Mouse (Mus musculus) neural tube, embryonic 14.5 days (tissue): ENCODE results near the gene Gm960. TPM values are rescaled to one million over a fixed set of nuclear protein-coding genes. Genes with fewer than 3 reads are reported as not detected.

Source experiments
- ATAC-seq: fragments of 200-750 bp; cut with Nextera tagmentation; 2 replicates; pipeline ENCODE4 v1.8.0; 2017; ENCODE audit warnings: low read depth, mild to moderate bottlenecking, moderate TSS enrichment, moderate library complexity
- H3K27ac ChIP-seq: fragments of 300-500 bp; sonication (generic); 2 replicates; pipeline ENCODE4 v1.5.1; 2014; ENCODE audit warnings: low read depth, mild to moderate bottlenecking, control low read depth, low read length, moderate library complexity, mixed read lengths
- H3K27me3 ChIP-seq: fragments of 300-500 bp; sonication (generic); 2 replicates; pipeline ENCODE4 v1.6.1; 2014; ENCODE audit warnings: low read length; ENCODE audit not compliant: control insufficient read depth, insufficient read depth
- H3K36me3 ChIP-seq: fragments of 300-500 bp; sonication (generic); 2 replicates; pipeline ENCODE4 v1.6.1; 2014; ENCODE audit warnings: low read length, mixed read lengths; ENCODE audit not compliant: control insufficient read depth, insufficient read depth
- H3K4me1 ChIP-seq: fragments of 300-500 bp; sonication (generic); 2 replicates; pipeline ENCODE4 v1.6.1; 2014; ENCODE audit warnings: low read length; ENCODE audit not compliant: control insufficient read depth, insufficient read depth
- H3K4me2 ChIP-seq: fragments of 300-500 bp; sonication (generic); 2 replicates; pipeline ENCODE4 v1.6.1; 2014; ENCODE audit warnings: mild to moderate bottlenecking, low read depth, low read length, control low read depth
- H3K4me3 ChIP-seq: fragments of 300-500 bp; sonication (generic); 2 replicates; pipeline ENCODE4 v1.5.1; 2014; ENCODE audit warnings: low read depth, low read length, control low read depth, mixed read lengths
- H3K9ac ChIP-seq: fragments of 300-500 bp; sonication (generic); replicated peaks from 2 replicates; pipeline ENCODE4 v1.6.1; 2014; ENCODE audit warnings: low read depth, mild to moderate bottlenecking, control low read depth, low read length, mixed read lengths
- H3K9me3 ChIP-seq: fragments of 300-500 bp; sonication (generic); 2 replicates; pipeline ENCODE4 v1.6.1; 2016; ENCODE audit warnings: low read length; ENCODE audit not compliant: control insufficient read depth
- WGBS: fragments of 180-500 bp; shearing (Covaris S2); extraction: QIAGEN DNeasy Blood & Tissue Kit; methylation state at CpG from one replicate; pipeline ENCODE4 v1.1.7; 2014; 5-methylcytosine and 5-hydroxymethylcytosine counted together
- polyA plus RNA-seq: library from polyadenylated mRNA; unstranded; fragments of >200 nt; fragmentation: Nextera tagmentation; extraction: Ambion mirVana; gene quantifications from 2 replicates; pipeline ENCODE4 v1.2.1, GENCODE M21; 2014

Gene Gm960
- 7.1 and 8.5 TPM in 2 replicates for polyA plus RNA-seq

DNA sequence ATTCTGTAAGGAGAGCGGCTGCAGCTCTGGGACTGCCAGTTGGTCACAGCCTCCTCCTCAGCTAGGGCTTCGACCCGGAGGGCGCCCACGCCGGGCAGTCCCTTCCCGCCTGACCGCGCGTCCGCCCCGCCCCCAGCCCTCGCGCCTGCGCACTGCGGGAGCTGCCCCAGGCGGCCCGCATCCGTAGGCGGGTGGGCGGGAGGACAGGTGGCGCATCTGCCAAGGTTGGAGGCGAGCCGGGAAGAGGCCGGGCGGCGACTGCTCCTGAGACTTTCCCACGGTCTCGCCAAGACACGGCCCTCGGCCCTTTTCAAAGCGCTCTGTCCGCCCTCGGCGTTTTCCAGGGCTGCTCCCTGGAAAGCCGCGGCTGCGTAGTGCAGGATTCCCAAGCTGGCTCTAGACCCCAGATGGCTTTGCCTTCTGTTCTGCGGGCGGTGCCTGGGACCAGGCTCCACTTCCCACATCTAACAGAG is at the start of gene Gm960:
Gene Gm960, minus strand, starts transcription at position 464 of the 473 bp plus-strand sequence.
- under 1% methylated on average over 40 of the region's 40 CpGs for WGBS
- peak within 1 kb of the TSS; percentile 82 for H3K27ac ChIP-seq
- peak within 1 kb of the TSS; percentile 67 for H3K4me2 ChIP-seq
- H3K27me3 ChIP-seq: 0 out of 2 replicates have a peak, but pooled peaks cover 5% of the 10 kb centered on the region
- peaks cover 7% of the 10 kb centered on the region for H3K4me1 ChIP-seq
- H3K4me3 ChIP-seq: peak within 1 kb of the TSS; percentile 61
- H3K9ac ChIP-seq: peak within 1 kb of the TSS; percentile 75
- H3K36me3 ChIP-seq: no peaks in the 10 kb centered on the region
- peak; percentile 88 for ATAC-seq
- H3K9me3 ChIP-seq: no peaks in the 10 kb centered on the region

DNA sequence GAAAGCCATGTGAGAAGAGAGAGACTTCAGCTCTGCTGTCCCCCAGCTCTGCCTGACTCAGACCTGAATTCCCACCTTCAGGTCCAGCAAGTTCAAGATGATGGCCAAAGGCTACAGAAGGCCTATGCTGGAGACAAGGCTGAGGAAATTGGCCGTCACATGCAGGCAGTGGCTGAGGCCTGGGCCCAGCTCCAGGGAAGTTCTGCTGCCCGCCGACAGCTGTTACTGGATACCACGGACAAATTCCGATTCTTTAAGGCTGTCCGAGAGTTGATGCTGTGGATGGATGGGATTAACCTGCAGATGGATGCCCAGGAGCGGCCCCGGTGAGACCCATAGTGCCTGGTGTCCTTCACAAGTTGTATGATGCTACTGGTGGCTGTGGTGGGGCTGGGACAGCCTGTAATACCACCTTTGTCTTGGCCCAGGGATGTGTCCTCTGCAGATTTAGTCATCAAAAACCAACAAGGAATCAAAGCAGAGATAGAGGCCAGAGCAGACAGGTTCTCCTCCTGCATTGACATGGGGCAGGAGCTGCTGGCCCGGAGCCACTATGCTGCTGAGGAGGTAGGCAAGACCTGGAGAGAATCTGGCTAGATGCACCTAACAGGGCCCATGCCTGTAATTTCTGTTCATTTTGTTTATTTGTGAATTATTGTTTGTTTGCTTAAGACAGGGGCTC is 49.3 kb upstream of the Gm960 start:
- H3K27me3 ChIP-seq: no peaks in the 10 kb centered on the region
- no peaks in the 10 kb centered on the region for H3K4me1 ChIP-seq
- H3K27ac ChIP-seq: no peak overlapping the region
- ATAC-seq: no peak
- H3K9ac ChIP-seq: no peak overlapping the region
- peaks cover 82% of the 10 kb centered on the region for H3K36me3 ChIP-seq
- no peak overlapping the region for H3K4me2 ChIP-seq
- 92% methylated on average over 9 of the region's 9 CpGs for WGBS
- H3K4me3 ChIP-seq: no peak overlapping the region
- no peaks in the 10 kb centered on the region for H3K9me3 ChIP-seq

DNA sequence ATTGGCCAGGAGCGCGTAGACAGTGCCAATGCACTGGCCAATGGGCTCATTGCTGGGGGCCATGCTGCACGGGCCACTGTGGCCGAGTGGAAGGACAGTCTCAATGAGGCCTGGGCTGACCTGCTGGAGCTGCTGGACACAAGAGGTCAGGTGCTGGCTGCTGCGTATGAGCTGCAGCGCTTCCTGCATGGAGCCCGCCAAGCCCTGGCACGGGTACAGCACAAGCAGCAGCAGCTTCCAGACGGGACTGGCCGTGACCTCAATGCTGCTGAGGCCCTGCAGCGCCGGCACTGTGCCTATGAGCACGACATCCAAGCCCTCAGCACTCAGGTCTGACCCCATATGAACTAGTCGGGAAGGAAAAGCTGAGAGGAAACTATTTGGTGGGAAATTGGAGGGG is 48.1 kb upstream of the Gm960 start:
- no peak overlapping the region for H3K4me2 ChIP-seq
- ATAC-seq: no peak
- WGBS: 89% methylated on average over 14 of the region's 14 CpGs
- H3K36me3 ChIP-seq: peaks cover 83% of the 10 kb centered on the region
- no peaks in the 10 kb centered on the region for H3K27me3 ChIP-seq
- no peak overlapping the region for H3K9ac ChIP-seq
- H3K27ac ChIP-seq: no peak overlapping the region
- no peaks in the 10 kb centered on the region for H3K4me1 ChIP-seq
- H3K4me3 ChIP-seq: no peak overlapping the region
- no peaks in the 10 kb centered on the region for H3K9me3 ChIP-seq

DNA sequence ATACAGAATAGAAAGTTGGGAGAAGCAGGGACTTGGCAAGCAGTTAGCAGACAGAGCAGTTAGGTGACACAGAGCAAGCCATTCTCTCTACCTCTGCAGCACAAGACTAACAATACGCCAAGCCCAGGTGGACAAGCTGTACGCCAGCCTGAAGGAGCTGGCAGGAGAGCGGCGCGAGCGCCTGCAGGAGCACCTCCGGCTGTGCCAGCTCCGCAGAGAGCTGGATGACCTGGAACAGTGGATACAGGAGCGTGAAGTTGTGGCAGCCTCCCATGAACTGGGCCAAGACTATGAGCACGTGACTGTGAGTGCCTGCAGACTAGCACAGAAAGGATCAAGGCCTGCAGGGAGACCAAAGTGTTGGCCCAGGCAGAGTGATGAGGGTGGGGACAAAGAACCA is 47.2 kb upstream of the Gm960 start:
- ATAC-seq: no peak
- 94% methylated on average over 10 of the region's 10 CpGs for WGBS
- Histone ChIP-seq H3K36me3 (peaks cover 85% of the 10 kb centered on the region), H3K4me2 (no peak overlapping the region), H3K27ac (no peak overlapping the region), H3K9ac (no peak overlapping the region), H3K27me3 (no peaks in the 10 kb centered on the region), H3K9me3 (no peaks in the 10 kb centered on the region), H3K4me1 (no peaks in the 10 kb centered on the region), H3K4me3 (no peak overlapping the region)

DNA sequence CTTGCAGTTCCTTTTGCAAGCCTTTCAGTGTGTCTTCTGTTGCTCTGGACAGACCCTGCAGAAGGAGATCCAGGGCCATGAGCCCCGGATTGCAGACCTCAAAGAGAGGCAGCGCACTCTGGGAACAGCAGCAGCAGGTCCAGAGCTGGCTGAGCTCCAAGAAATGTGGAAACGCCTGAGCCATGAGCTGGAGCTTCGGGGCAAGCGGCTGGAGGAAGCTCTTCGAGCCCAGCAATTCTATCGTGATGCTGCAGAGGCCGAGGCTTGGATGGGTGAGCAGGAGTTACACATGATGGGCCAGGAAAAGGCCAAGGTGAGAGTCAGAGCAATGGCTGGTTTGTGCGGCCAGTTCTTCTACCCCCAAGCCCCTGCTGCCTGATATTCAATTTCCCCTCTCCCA is 46.6 kb upstream of the Gm960 start:
- Histone ChIP-seq H3K27me3 (no peaks in the 10 kb centered on the region), H3K4me3 (no peak overlapping the region), H3K36me3 (peaks cover 85% of the 10 kb centered on the region), H3K4me2 (no peak overlapping the region), H3K4me1 (no peaks in the 10 kb centered on the region), H3K9me3 (no peaks in the 10 kb centered on the region), H3K9ac (no peak overlapping the region), H3K27ac (no peak overlapping the region)
- ATAC-seq: no peak
- WGBS: 66% methylated on average over 9 of the region's 9 CpGs

DNA sequence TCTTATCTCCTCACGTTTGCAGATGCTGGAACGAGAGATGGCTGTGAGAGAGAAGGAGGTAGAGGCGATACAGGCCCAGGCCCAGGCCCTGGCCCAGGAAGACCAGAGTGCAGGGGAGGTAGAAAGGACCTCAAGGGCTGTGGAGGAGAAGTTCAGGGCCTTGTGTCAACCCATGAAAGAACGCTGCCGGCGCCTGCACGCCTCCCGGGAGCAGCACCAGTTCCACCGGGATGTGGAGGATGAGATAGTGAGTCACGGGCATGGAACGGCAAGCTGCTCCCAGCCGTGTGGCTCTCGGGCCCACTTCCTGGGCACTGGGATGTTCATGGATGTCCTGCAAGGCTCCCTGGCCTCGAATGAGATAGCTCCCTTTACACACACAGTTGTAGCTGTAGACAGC is 45.6 kb upstream of the Gm960 start:
- H3K4me2 ChIP-seq: no peak overlapping the region
- no peak overlapping the region for H3K4me3 ChIP-seq
- no peak overlapping the region for H3K27ac ChIP-seq
- no peaks in the 10 kb centered on the region for H3K4me1 ChIP-seq
- H3K27me3 ChIP-seq: no peaks in the 10 kb centered on the region
- no peaks in the 10 kb centered on the region for H3K9me3 ChIP-seq
- ATAC-seq: no peak
- no peak overlapping the region for H3K9ac ChIP-seq
- H3K36me3 ChIP-seq: peaks cover 85% of the 10 kb centered on the region
- WGBS: 85% methylated on average over 14 of the region's 14 CpGs

DNA sequence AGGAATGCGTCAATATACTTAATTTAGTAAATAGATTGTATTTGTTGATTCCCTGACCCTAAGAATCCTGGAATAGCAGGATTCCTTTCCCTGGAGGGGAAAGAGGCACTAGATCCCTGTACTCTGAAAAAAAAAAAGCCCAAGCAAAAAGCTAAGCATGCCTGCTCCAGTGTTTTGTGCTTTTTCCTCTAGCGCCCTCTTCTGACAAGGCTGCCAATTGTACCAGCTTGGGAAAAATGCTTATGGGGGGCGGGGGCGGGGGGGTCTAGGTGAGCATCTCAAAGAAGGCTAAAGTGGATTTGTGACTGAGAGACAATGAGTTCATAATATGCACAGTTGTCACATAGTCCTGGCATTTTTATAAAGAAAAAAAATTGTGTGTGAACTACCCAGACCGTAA is 45.1 kb upstream of the Gm960 start:
- Histone ChIP-seq H3K4me1 (no peaks in the 10 kb centered on the region), H3K27ac (no peak overlapping the region), H3K9ac (no peak overlapping the region), H3K9me3 (no peaks in the 10 kb centered on the region), H3K27me3 (no peaks in the 10 kb centered on the region), H3K36me3 (peaks cover 83% of the 10 kb centered on the region), H3K4me2 (no peak overlapping the region), H3K4me3 (no peak overlapping the region)
- ATAC-seq: no peak
- 42% methylated on average over 5 of the region's 5 CpGs for WGBS

DNA sequence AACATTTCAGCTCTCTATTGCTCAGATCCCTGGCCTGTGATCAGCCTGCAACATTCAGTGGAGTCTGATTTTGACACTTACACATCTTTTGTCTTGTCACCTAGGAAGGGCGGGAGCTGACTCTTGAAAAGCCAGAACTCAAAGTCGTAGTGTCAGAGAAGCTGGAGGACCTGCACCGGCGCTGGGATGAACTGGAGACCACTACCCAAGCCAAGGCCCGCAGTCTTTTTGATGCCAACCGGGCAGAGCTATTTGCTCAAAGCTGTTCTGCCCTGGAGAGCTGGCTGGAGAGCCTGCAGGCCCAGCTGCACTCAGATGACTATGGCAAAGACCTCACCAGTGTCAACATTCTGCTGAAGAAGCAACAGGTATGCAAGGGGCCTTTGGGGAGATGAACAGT is 43.8 kb upstream of the Gm960 start:
- Histone ChIP-seq H3K4me2 (no peak overlapping the region), H3K4me1 (no peaks in the 10 kb centered on the region), H3K4me3 (no peak overlapping the region), H3K9ac (no peak overlapping the region), H3K36me3 (peaks cover 84% of the 10 kb centered on the region), H3K27ac (no peak overlapping the region), H3K27me3 (no peaks in the 10 kb centered on the region), H3K9me3 (no peaks in the 10 kb centered on the region)
- ATAC-seq: no peak
- 94% methylated on average over 6 of the region's 6 CpGs for WGBS

DNA sequence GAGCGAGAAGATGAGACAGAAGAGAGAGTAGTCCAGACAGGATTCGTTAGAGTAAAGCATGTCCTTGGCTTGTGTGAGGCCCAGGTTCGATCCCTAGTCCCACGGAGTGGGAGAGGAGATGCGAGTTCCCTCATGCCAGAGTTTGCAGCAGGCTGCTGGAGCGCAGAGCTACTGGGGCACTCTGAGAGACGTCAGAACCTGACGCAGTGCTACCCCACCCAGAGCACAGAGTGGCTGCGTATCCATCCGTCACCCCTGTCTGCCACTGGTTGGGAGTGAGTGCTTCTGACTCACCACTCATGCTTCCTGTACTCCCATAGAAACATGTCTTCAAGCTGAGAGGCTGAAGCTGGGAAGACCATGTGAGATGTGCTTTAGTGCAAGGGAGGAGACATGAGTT is 43.0 kb upstream of the Gm960 start:
- no peaks in the 10 kb centered on the region for H3K27me3 ChIP-seq
- no peak overlapping the region for H3K4me3 ChIP-seq
- H3K4me2 ChIP-seq: no peak overlapping the region
- H3K27ac ChIP-seq: no peak overlapping the region
- H3K4me1 ChIP-seq: no peaks in the 10 kb centered on the region
- peaks cover 78% of the 10 kb centered on the region for H3K36me3 ChIP-seq
- no peak for ATAC-seq
- 91% methylated on average over 10 of the region's 10 CpGs for WGBS
- no peaks in the 10 kb centered on the region for H3K9me3 ChIP-seq
- H3K9ac ChIP-seq: no peak overlapping the region
